Mouse (Mus musculus): ENCODE results near the gene Tnfsf13b. TPM values are rescaled to one million over a fixed set of nuclear protein-coding genes. Genes with fewer than 3 reads are reported as not detected.
A peak's percentile ranks its signal among the peaks of the same experiment; 100 is the strongest.

The Tnfsf13b gene
- 1 to 10 TPM; 3.9 to 6.4 TPM for total RNA-seq (2021)

- peak; percentile 11 to 12 for DNase-seq
- intact Hi-C loops (cut with DNase I), result no loop called here
Measured at GRCm38 (mm10) chr8:10006156-10006985, at the start of gene Tnfsf13b. Gene Tnfsf13b, plus strand, starts transcription at chr8:10006467.

GRCm38 (mm10) chr8:9958338-9958737, 47.9 kb upstream of the Tnfsf13b start:
- intact Hi-C loops (cut with DNase I), result no loop called here
- DNase-seq, result no peak

DNA sequence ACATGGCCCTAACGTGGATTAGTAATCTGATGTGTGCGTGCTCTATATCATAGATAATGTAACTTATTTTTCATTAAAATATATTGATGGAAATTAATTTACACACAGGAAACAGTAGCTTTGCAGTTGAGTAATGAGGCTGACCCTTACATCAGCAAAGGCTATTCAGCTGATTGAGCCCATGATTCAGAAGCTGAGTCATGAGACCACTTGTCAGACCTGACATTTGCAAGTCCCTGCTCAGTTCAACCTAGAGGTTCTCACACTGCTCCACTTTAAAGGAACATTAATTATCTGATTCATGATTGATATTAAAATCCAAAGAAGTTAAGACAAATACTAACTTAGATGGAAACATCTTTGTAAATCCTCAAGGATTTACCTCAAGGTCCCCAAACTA, 46.3 kb upstream of the Tnfsf13b start:
- intact Hi-C loops (cut with DNase I), result no loop called here
- no peak for DNase-seq

GRCm38 (mm10) chr8:9971866-9972265, 34.4 kb upstream of the Tnfsf13b start:
- intact Hi-C loops (cut with DNase I), result no loop called here
- DNase-seq, result no peak

DNA sequence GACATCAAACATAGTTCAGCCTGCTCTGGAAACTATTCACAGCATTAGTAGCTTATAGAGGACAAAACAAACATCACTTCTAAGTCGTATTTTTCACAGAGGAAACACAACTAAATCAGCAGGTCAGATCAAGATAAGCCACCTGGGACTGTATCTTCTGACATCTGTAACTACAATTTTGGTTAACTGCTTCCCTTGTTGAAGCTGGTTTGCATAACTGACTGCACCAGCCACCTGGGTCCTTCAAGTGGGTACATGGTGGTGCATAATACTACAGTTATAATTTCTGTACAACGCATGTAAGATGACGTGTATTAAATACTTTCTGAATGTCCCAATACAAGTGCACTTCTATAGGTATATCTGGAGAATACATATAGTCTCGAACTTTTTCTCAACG, 31.0 kb upstream of the Tnfsf13b start:
- no peak for DNase-seq
- intact Hi-C loops (cut with DNase I), result loop anchor here (5.0 kb wide), 2 partner anchors 257 to 327 kb away; no protein-coding TSS in a partner anchor

GRCm38 (mm10) chr8:9975898-9976611, 30.2 kb upstream of the Tnfsf13b start:
- intact Hi-C loops (cut with DNase I), result loop anchor here (1.0 to 5.0 kb wide), 4 partner anchors 63 to 426 kb away; no protein-coding TSS in a partner anchor
- DNase-seq, result peak; percentile 98 to 99

GRCm38 (mm10) chr8:9977016-9977415, 29.3 kb upstream of the Tnfsf13b start:
- peak in 1 of 2 experiments; percentile 26 for DNase-seq
- intact Hi-C loops (cut with DNase I), result loop anchor here (2.0 to 5.0 kb wide), 3 partner anchors 62 to 325 kb away; no protein-coding TSS in a partner anchor

- peak; percentile 99 for DNase-seq
- intact Hi-C loops (cut with DNase I), result loop anchor here (2.0 to 5.0 kb wide), 4 partner anchors 61 to 325 kb away; no protein-coding TSS in a partner anchor
Measured at GRCm38 (mm10) chr8:9977573-9978314, 28.5 kb upstream of the Tnfsf13b start, which contains the start of the genes Lig4 and Abhd13. Gene Lig4, minus strand, starts transcription at chr8:9977686. Gene Abhd13, plus strand, starts transcription at chr8:9977707.

- DNase-seq, result peak; percentile 21
- intact Hi-C loops (cut with DNase I), result loop anchor here (2.0 to 5.0 kb wide), 3 partner anchors 66 to 324 kb away; no protein-coding TSS in a partner anchor
Measured at GRCm38 (mm10) chr8:9978475-9979230, 27.6 kb upstream of the Tnfsf13b start.

GRCm38 (mm10) chr8:9979746-9980145, 26.5 kb upstream of the Tnfsf13b start:
- DNase-seq, result no peak
- intact Hi-C loops (cut with DNase I), result loop anchor here (2.0 to 5.0 kb wide), 3 partner anchors 65 to 323 kb away; no protein-coding TSS in a partner anchor

DNA sequence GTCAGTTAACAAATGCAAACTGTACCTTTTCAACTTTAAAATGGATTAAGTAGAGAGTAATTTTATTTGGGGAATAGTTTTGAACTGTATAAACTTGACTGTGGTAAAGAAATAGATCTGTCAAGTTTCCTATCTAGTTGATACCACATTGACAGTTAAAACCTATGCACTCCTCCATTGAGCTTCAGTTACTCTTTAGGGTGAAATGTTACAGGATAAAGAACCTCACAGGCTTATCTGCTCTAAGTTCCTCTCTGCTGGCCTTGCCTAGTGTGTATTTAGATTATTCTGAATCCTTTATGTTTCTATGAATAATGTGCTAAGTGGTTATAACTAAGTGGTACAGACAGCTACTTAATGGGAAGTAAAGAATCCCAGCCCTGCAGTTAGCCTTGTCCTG, 26.1 kb upstream of the Tnfsf13b start:
- intact Hi-C loops (cut with DNase I), result no loop called here
- no peak for DNase-seq

DNA sequence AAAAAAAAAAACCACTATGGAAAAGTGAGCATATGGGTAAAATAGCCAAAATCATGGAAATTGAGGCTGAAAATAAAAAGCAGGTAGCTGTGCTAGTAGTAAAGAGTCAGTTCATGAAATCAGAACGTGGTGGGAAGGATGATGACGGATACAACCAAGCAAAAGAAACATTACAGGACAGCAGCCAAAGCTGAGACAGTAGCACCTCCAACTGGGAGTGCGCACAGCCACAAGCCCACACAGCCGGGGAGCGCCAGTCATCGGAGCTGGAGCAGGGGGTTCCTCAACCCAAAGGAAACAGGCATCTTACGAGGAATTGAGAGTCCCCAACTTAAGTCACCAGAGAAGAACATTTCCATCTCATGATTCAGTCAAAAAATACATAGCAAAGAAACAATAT, 2.2 kb upstream of the Tnfsf13b start:
- intact Hi-C loops (cut with DNase I), result no loop called here
- DNase-seq, result no peak

GRCm38 (mm10) chr8:10006986-10007659, 856 bp downstream of the Tnfsf13b start:
- intact Hi-C loops (cut with DNase I), result no loop called here
- DNase-seq, result peak; percentile 18 to 29

- DNase-seq, result no peak
- intact Hi-C loops (cut with DNase I), result no loop called here
Measured at GRCm38 (mm10) chr8:10007660-10008028, 1.4 kb downstream of the Tnfsf13b start.

DNA sequence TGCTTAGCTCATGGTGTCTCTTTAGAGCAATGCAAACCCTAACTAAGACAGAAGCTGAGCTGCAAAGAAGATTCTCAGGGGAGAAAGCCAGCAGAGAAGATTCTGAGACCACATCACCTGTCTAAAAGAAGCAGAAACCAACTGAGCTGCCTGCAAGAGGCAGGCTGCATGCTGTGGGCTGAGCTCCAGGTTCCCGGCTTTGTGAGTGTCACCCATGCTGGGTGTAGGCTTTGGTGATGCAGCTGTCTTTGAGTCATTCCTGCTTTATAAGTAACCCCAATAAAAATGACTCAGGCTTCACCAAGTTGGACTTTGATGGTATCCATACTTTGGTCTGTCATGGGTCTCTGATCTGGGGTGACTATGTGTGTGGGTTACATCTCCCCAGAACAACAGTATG, 10.0 kb downstream of the Tnfsf13b start:
- no peak for DNase-seq
- intact Hi-C loops (cut with DNase I), result no loop called here

DNA sequence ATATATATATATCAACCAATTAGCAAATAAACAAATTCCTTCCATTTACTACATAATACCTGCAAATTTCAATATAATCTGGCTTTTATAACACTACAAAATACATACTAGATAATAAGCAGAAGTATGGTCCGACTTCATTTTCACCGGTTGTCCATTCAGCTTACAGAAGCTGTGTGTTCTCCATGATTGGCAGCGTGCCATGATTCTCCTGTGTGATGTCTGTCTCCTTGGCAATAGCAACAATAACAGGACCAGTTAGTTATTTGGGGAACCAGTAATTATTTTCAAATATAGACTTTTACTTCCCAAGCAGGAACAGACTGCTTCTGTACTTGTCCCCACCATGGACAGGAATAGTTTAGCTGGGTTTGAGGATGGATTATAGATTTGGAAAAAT, 11.0 kb downstream of the Tnfsf13b start:
- peak; percentile 44 to 73 for DNase-seq
- intact Hi-C loops (cut with DNase I), result no loop called here

- no peak for DNase-seq
- intact Hi-C loops (cut with DNase I), result no loop called here
Measured at GRCm38 (mm10) chr8:10030320-10031060, 24.2 kb downstream of the Tnfsf13b start.

DNA sequence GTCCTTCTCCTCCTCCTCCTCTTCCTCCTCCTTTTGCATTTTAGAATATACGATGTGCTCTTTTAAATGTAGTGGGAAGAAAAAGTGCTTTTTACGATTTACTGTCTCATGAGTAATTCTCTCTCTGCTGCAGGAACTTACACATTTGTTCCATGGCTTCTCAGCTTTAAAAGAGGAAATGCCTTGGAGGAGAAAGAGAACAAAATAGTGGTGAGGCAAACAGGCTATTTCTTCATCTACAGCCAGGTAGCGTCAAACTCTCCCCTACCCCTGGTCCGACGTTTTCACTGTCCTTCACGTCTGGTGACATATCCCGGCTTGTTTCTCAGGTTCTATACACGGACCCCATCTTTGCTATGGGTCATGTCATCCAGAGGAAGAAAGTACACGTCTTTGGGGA, 24.9 kb downstream of the Tnfsf13b start:
- DNase-seq, result no peak
- intact Hi-C loops (cut with DNase I), result no loop called here

- intact Hi-C loops (cut with DNase I), result loop anchor here (5.0 to 10.0 kb wide), 4 partner anchors 194 to 1144 kb away; no protein-coding TSS in a partner anchor
- peak; percentile 49 to 54 for DNase-seq
Measured at GRCm38 (mm10) chr8:10040866-10041265, 34.6 kb downstream of the Tnfsf13b start.

Measured in heart, postnatal 10 days (tissue).